Mouse (Mus musculus): ENCODE measurements around the gene Txnrd3. TPM values are rescaled to one million over a fixed set of nuclear protein-coding genes. Genes with fewer than 3 reads are reported as not detected.

Gene Txnrd3
- 1.6 TPM for polyA plus RNA-seq (2017; shearing (Covaris generic))

GRCm38 (mm10) chr6:89643798-89644270 is at the start of gene Txnrd3:
Txnrd3 (plus strand) TSS chr6:89643988.

GRCm38 (mm10) chr6:89595018-89595776 is 48.6 kb upstream of the Txnrd3 start, which contains the start of gene Chchd6:
Chchd6 (minus strand) TSS chr6:89595652.

GRCm38 (mm10) chr6:89707240-89707639 is 63.5 kb downstream of the Txnrd3 start, which contains the start of gene Vmn1r40:
Vmn1r40 (plus strand) TSS chr6:89707540.

Other genes starting within 250 kb of the Txnrd3 start
- 7.7 TPM for gene Chchd6, start 48.3 kb upstream of the Txnrd3 start, polyA plus RNA-seq (2017; shearing (Covaris generic))
- not detected for gene Vmn1r40, start 63.6 kb downstream of the Txnrd3 start, polyA plus RNA-seq (2017; shearing (Covaris generic))
- gene Vmn1r41, start 96.8 kb downstream of the Txnrd3 start, polyA plus RNA-seq (2017; shearing (Covaris generic)) = not detected
- not detected for gene Vmn1r42, start 232.4 kb downstream of the Txnrd3 start, polyA plus RNA-seq (2017; shearing (Covaris generic))
- not detected for gene Vmn1r43, start 232.4 kb downstream of the Txnrd3 start, polyA plus RNA-seq (2017; shearing (Covaris generic))
- not detected for gene Vmn1r44, start 239.7 kb downstream of the Txnrd3 start, polyA plus RNA-seq (2017; shearing (Covaris generic))